Mouse (Mus musculus) neural tube, embryonic 10.5 days (tissue): ENCODE data around the gene Tmem151a.
A peak's percentile ranks its signal among the peaks of the same experiment; 100 is the strongest.

Source experiments
- DNase-seq: peaks from one replicate; pipeline ENCODE4 v3.0.0-alpha.2; 2017; ENCODE audit warnings: low spot score; ENCODE audit errors: extremely low spot score

The Tmem151a gene

GRCm38 (mm10) chr19:5068570-5069234 lies 16.6 kb downstream of the Tmem151a start:
- DNase-seq: no peak

DNA sequence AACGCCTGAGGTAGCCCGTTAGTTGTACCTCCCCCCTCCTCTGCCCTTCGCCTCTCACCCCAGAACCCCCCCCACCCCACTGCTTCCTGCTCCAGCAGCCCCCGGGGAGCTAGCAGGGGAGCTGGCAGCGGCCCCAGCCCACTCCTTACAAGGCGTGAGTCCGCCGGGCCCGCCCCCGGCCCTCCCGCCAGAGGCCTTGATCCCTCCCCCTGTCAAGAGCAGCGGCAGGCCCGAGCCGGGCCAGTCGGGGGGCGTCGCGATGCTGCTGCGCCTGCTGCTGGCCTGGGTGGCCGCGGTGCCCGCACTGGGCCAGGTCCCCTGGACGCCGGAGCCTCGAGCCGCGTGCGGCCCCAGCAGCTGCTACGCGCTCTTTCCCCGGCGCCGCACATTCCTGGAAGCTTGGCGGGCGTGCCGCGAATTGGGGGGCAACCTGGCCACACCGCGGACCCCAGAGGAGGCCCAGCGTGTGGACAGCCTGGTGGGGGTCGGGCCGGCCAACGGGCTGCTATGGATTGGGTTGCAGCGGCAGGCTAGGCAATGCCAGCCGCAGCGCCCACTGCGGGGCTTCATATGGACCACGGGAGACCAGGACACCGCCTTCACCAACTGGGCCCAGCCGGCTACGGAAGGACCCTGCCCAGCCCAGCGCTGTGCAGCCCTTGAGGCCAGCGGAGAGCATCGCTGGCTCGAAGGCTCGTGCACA lies 17.3 kb downstream of the Tmem151a start, which contains the start of gene Cd248:
TSS of gene Cd248 (plus strand) at position 212 of the 703 bp plus-strand sequence.
- DNase-seq: peak; percentile 79

DNA sequence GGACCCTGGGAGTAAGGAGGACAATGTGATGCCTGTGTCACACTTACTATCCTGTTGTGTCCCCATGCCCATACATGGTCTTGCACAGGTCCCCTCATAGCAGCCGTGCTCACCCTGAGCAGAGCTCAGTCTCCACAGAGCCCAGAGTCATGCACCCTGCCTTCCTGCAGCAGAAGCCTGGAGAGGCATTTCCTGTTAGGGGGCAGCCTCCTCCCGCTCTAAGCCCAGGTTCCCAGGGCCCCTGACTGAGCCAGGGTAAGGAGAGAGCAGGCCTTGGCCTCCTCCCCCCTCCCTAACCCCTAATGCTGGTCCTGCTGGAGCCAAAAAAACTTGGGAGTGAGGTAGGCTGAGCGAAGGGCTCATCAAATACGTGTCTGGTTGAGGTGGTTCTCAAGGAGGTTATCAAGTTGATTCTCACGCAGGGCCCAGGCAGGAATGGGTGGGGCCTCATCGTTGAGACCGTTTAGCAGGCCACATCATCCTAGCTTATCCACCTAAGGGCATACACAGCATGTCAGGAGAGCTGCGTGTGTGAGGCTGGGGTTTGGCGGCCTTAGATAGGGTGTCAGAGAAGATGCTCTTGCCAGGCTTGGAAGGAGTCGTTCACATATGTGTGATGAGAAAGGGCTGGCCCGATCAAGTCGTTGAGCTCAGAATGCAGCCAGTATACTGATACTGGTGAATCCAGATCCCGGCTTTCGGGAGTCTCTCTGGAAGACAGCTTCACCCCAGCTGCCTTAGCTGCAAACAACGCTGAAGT lies 18.1 kb downstream of the Tmem151a start:
- no peak for DNase-seq

DNA sequence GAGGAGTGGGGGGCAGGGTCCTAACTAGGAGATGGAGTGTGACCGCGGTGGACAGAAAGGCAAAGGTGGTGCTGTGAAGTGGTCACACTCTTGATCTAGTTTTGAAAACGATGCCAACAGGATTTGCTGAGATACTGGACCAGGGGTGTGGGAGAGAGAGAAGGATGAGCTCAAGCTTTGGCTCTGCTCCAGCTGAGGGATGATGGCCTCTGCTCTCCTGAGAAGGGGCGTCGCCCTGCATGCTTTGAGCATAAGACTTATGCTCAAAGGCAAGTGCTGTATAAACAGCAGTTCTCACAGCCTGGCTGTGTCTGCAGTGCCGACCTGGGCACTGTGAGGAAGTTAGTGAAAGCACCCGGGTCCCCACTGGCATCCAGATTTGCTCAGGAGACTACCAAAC lies 20.2 kb downstream of the Tmem151a start:
- DNase-seq: no peak

DNA sequence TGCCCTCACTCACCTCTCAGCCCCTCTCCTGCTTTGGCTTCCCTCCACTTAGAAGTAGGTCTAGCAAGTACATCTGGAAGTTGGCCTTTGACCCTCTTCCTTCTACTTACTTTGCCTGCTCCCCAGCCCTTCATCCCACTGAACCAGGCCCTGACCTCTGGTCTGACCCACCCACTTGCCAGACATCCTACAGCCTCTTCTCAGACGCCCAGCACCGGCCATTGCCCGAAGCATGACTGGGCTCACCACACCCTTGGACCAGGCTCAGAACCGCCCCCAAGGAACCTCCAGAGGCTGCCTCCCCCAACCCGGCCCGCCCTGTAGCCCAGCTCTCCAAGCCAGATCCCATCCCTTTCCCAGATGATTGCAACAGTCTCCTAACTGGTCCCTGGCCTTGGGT lies 22.9 kb downstream of the Tmem151a start:
- DNase-seq: no peak

DNA sequence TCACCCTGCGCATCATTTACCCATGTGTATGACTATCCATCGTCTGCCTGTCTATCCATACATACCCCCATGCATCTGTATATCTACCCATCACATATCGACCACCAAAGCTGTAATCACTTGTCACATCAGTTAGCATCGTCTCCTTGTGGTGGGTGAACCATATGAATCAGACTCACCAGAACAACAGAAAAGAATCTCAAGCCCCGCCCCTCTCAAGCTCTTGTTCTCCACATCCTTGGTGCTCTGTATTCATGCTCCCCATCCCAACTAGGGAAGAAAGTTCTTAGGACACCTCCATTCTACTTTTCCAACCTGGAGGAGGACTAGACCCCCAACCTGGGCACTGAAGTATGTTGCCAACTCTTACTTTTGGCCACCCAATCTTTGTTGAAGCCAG lies 23.3 kb downstream of the Tmem151a start:
- DNase-seq: no peak

- DNase-seq: no peak
Measured at GRCm38 (mm10) chr19:5060365-5061330, 24.7 kb downstream of the Tmem151a start.

DNA sequence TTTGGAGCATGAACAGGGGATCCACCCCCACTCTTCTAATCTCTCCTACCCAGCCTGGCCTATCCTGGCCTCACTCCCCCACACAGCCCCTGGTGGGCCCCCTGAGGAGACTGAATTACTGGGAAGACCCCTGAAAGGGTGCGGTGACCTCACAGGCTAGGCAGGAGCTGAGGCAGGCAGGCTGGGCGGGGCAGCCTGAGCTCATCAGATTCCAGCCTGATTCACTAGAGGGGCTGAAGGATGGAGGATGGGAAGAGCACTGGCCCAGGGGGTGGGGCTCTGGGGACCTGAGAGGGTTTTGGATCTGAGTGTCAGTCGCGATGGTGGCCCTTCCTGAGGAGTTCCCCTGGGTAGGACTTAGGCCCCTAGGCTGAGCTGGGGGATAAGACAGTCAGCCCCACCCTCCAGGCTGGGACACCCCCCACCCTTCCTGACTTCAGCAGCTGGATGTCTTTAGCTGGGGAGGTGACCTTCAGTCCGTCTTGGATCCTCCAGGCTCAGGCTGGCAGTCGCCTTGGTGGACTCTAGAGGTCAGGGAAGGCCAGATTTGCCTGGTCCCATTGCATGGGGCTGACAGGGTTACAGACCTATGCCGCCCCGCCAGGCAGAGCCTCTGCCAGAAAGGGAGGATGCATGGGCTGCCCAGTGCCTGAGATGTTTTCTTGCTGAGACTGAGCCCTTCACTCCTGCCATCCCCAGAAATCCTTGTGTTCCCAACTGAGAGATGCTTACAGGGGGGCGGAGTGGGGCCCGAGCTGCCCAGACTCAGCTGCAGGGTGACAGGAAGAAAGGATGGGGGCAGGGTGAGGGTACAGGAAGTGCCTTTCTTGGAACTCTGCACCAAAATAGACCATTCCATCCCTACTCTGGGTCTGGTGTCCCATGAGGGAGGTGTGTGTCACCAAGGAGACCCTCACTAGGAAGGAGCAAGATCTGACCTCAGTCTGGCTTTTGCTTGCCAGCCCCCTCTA lies 26.2 kb downstream of the Tmem151a start:
- DNase-seq: no peak

DNA sequence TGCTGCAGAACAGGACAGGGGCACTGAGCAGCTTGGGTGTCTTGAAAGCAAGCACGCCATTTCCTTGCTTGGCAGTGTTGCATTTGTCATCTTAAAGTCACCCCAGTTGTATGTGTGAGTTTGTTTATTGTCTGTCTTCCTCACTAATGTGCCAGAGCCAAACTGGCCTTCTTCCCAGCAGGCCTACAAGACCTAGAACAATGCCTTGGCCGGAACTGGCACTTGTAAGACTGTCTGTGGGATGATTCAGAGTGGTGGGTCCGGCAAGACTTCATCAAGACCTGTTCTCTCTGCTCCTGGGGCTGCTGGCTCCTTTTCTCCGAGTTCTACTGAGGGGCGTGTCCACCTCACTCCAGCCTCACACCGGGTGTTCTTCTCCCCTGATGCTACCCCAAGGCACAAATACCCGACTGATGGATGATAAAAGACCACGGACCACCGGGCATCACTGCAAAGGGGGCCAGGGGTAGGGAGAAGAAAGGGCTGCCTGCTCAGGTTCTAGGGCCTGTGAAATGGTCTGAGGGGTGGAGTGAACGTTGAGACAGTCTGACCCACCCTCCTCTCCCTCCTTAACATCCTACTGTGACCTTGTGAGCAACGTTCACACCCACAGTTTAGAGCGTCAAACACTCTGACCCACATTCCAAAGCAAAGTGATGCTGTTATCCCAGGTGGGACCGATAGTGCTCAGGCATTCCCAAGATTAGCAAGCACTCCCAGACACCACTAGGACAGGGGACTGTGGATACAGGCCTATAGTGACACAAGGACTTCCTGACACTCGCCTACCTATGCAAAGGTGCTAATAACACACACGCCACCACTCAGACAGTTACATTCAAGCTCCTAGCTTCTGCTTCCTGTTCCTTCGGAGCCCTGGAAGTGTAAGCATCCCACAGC lies 27.2 kb downstream of the Tmem151a start:
- no peak for DNase-seq

GRCm38 (mm10) chr19:5056251-5056650 lies 29.1 kb downstream of the Tmem151a start:
- DNase-seq: peak; percentile 71

- DNase-seq: peak; percentile 74
Measured at GRCm38 (mm10) chr19:5053909-5054308, 31.4 kb downstream of the Tmem151a start.

- DNase-seq: peak; percentile 14
Measured at GRCm38 (mm10) chr19:5052853-5053252, 32.5 kb downstream of the Tmem151a start.

DNA sequence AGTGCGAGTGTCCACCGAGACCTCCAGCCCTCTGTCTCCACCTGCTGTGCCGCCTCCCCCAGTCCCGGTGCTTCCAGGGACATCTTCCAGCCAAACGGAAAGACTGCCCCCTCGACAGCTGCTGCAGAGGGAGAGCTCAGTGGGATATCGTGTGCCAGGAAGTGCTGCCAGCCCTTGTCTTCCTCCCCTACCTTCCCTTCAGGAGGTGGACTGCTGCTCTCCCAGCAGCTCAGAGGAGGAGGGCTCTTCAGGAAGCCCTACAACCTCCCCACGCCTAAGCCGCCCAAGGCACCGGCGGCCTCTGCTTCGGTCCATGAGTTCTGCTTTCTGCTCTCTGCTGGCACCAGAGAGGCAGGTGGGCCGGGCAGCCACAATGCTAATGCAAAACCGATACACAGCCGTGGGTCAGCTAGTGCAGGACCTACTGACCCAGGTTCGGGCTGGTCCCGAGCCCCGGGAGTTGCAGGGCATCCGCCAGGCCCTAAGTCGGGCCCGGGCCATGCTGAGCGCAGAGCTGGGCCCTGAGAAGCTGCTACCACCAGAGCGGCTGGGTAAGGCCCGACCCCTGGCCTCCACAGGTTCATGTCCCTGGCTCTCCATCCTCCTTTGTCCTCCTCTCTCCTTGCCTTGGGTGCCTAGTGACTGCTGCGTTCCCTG lies 33.0 kb downstream of the Tmem151a start:
- peak; percentile 16 for DNase-seq

DNA sequence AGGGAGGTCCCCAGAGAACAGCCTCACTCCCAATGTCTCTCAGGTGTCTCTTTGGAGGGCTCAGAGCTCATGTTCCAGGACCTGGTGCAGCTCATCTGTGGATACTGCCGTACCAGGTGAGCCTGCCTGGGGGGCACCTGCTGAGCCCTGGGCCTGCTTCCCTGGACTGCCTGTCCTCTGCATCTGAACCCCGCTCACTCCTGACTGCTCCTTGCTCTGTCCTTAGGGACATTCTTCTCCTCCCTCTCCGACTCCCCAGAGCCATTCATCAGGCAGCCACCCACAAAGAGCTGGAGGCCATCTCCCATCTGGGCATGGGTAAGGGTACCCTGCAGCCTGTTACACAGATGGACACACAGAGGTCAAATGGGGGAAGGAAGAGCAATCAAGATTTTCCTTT lies 33.8 kb downstream of the Tmem151a start:
- DNase-seq: no peak

GRCm38 (mm10) chr19:5051031-5051430 lies 34.3 kb downstream of the Tmem151a start:
- peak; percentile 34 for DNase-seq

GRCm38 (mm10) chr19:5050047-5050905 lies 35.1 kb downstream of the Tmem151a start, which contains the start of gene Rin1:
Gene Rin1, plus strand, starts transcription at chr19:5050481.
- DNase-seq: peak; percentile 60

DNA sequence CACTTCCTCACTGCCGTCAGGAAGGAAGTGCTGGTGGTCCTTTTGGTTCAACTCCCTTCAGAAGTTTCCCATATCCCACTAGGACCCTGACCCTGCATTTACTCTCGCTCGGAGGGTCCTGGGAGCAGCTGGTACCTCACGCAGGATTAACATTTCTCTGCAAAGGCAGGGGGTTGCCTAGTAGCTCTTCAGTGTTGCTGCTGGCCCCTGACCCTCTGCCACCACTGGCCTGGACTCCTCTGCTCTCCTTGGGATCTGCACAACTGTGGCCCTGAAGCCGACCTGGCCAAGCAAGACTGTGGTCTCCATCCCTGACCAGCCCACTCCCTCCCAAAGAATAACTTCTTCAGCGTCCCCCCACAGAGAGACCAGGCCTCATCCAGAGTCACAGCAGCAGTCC lies 36.0 kb downstream of the Tmem151a start:
- peak; percentile 10 for DNase-seq
